Mouse (Mus musculus): Measurements from ENCODE around the gene Micall1.

Micall1 gene

DNA sequence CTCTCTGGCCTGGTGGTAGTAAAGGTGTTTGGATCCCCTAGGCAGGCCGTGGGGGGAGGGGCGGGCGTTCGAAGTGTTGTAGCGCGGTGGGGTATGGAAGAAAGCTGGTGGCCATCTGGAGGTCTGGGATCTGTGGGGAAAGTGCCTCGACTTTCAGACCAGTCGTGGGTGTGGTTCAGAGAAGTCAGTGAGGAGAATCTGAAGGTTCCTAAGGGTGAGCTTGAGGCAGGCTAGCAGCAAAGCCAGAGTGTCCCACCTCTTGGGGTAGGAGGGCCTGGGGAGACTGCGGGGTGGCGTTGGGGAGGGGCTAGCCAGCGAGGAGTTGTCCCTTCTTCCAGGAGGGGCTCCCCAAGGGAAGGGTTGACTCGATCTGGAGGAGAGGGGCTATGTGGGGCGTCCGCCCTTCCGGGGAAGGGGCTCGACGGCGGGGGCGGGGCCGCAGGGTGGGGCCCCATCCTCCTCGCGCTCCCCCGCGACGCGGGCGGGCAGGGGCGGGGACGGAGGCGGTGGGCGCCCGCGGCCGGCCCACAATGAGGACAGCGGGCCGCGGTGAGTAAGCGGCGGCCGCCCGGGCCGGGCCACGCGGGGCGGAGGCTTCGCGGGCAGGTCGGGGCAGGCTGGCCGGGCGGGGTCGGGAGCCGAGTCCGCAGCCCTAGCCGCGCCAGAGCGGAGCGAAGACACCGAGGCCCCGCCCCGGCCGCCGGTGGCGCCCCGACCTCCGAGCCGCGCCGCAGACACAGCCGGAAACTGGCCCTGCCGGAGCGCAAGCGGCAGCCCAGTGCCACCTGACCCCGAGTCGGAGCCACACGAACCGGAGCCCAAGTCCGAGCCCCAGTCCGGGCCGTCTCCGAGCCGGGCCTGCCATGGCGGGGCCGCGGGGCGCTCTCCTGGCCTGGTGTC is at the start of gene Micall1:
TSS of gene Micall1 (plus strand) at position 478 of the 900 bp plus-strand sequence.
- DNase-seq (ENCODE audit: low read depth, low spot score): peak; percentile 79

DNA sequence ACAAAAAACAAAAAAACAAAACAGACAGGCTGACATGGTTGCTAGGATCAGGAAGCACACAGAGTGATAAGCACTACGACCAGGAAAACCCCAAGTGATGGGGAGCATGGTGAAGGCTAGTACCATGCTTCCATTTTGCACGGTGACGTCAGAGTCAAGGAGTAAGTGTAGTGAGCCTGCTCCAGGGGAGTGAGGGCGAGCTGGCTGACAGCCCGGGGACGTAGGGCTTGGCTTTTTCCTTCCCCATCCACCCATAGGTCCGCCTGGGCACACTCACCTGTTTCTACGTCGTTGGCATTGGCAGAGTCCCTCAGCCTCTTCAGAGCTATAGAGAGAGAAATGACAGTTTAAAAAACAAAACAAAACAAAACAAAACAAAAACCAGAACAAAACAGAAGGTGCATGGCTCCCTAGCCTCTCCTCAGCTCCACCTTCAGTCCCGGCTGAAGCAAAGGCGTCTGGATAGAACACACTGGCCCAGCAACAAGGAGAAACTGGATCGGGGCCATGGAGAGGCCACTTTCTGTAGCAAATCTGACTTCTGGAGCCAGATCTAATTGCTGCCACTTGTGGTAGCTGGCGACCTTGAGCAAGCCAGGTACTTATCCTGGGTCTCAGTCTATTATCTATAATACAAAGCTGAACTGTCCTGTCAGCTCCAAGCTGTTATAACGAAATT is 47.7 kb upstream of the Micall1 start:
- no peak for DNase-seq (ENCODE audit: low read depth, low spot score)

DNA sequence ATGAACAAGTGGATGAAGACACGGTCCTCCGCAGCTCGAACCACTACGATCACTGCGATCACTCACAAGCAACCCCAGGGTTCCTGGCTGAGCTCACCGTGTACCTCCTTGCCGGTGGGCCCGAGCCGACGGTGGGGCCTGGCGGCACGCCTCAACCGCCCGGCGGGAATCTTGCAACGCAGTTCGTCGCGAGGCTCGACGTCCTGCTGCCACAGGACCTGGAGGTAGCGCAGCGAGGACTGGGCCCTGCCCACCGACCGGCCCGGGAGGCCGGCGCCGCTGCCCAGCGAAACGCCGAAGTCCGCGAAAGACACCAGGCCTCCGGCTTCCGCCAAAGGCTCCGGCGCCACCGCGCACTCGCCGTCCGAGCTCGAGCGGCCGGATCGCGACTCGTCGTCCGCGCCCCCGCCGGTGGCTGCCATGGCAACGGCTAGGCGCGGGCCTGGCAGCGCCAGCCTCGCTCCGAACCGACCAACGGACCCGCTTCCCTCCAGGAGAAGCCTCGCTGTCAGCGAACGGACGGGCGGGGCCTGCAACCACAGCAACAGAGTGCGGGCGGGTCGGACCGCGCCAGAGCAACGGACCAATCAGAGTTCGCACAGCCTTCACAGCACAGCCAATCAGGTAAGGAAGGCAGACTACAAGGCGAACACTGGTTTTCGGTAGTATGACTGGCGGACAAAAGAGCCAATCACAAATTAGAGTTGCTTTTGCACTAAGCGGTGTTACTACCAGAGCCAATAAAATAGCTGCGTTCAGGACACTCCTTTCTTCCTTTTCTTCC is 46.1 kb upstream of the Micall1 start, which contains the start of gene Ankrd54:
TSS of gene Ankrd54 (minus strand) at position 518 of the 784 bp plus-strand sequence.
- peak; percentile 100 for DNase-seq (ENCODE audit: low read depth, low spot score)

DNA sequence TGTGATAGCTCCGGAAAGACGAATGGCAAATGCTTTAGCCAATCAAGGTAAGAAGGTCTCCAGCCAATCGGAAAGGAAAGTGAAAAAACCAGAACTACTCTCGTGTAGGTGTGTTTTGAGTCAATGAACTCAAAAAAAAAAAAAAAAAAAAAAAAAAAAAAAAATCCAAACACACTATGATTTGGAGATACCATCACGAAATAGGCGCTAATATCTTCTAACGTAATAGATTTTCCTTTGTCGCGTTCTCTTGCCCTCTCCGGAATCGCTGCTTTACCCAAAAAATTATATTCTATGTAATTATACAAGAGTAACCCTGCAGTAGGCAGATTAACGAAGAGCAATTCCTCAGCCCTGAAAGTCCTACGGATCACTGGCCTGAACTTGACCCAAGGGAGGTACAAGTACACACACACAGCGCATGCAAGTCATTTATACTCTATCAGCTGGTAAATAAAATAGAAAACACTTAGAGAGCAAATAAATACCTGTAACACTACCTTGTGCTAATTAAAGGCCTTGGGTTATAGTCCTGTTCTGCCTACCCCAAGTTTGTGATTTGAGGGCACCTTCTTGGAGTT is 45.4 kb upstream of the Micall1 start:
- no peak for DNase-seq (ENCODE audit: low read depth, low spot score)

GRCm38 (mm10) chr15:79065086-79065770 is 43.5 kb upstream of the Micall1 start:
- DNase-seq (ENCODE audit: low read depth, low spot score): no peak

- DNase-seq (ENCODE audit: low read depth, low spot score): no peak
Observed at GRCm38 (mm10) chr15:79066276-79066675, 42.4 kb upstream of the Micall1 start.

- DNase-seq (ENCODE audit: low read depth, low spot score): no peak
Observed at GRCm38 (mm10) chr15:79067631-79068030, 41.1 kb upstream of the Micall1 start.

DNA sequence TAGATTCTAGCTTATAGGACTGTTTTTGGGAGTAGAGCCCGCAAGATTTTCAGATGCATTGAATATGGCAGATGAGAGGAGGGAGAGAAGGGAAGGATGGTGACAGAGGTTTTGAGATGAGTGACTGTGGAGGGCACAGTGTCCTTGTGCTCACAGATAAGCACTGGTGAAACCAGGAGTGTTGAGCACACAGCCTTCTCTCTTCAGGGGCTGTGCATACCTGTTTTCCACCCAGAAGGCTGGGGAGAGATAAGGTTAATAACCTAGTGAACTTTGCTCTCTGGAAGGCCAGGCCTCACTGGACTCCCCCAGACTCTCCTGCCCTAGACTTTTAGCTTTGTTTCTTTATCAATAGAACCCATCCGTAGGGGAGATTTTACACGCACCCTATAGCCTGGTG is 40.3 kb upstream of the Micall1 start:
- DNase-seq (ENCODE audit: low read depth, low spot score): no peak

- peak; percentile 57 for DNase-seq (ENCODE audit: low read depth, low spot score)
Observed at GRCm38 (mm10) chr15:79071117-79072039, 37.3 kb upstream of the Micall1 start.

- no peak for DNase-seq (ENCODE audit: low read depth, low spot score)
Observed at GRCm38 (mm10) chr15:79073752-79074151, 34.9 kb upstream of the Micall1 start.

- no peak for DNase-seq (ENCODE audit: low read depth, low spot score)
Observed at GRCm38 (mm10) chr15:79074446-79074845, 34.3 kb upstream of the Micall1 start.

GRCm38 (mm10) chr15:79074913-79075532 is 33.7 kb upstream of the Micall1 start, which contains the start of gene Eif3l:
Gene Eif3l, plus strand, starts transcription at chr15:79075179.
- peak; percentile 95 for DNase-seq (ENCODE audit: low read depth, low spot score)

DNA sequence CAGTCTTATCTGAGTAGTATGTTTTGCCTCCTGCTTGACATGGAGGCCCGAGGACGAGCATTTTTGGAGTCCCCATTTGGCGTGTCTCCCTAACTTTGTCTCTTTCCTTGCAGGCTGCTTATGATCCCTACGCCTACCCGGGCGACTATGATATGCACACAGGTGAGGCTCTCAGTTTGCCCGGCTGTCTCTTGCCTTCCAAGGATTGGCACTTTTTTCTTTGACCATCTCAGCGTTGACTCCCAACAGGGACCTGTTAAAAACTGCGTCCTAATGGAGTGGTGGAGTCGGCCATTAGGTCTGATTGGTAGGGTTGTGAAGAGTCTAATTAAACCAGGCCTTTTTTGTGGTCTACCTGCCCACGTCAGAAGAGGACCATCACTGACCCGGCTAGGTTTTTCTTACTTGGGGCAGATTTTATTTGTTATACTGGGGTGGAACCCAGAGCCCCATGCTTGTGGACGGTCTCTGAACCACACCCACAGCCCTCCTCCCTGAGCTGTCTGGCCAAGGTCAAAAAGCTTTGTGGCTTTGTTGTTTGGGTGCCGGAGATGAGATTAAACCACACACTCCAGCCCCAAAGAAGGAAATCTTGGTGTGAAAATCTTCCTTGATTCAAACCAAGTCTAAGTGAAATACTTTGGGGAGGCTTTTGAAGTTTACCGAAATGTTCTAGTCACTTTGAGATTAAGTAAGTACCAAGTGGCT is 32.9 kb upstream of the Micall1 start:
- DNase-seq (ENCODE audit: low read depth, low spot score): no peak

- no peak for DNase-seq (ENCODE audit: low read depth, low spot score)
Observed at GRCm38 (mm10) chr15:79079567-79079966, 29.1 kb upstream of the Micall1 start.

- DNase-seq (ENCODE audit: low read depth, low spot score): peak; percentile 51
Observed at GRCm38 (mm10) chr15:79092284-79092683, 16.4 kb upstream of the Micall1 start.

DNA sequence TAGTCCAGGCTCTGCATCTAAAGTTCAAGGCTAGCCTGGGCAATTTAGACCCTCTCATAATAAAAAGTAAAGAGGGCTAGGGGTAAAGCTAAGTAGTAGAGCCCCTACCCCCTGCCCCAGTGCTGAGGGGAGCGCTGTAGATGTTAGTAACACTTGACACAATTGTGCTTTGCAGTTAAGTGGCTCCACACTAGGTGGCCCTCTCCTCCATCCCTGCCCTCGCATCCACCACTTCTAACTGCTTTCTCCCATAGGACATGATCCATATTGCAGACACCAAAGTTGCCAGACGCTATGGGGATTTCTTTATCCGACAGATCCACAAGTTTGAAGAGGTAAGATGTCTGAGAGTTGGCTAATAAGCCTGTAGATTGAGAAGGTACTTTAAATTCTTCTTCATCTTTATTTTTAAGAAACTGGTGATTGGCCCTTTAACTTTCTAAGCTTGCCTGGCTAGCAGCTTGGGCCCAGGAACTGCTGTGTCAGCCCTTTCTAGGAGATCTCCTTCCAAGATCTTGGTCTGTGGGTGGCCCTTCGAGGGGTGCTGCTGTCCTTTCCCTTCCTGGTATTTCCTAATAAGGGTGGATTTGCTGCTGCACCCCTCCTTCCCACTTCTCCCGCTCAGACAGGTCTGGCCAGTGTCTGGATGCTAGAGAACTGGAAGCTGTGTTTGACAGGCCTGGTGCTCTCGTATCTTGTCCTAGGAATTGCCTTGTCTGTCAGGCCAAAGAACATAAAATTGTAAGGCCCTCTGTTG is 15.4 kb upstream of the Micall1 start:
- peak; percentile 75 for DNase-seq (ENCODE audit: low read depth, low spot score)

DNA sequence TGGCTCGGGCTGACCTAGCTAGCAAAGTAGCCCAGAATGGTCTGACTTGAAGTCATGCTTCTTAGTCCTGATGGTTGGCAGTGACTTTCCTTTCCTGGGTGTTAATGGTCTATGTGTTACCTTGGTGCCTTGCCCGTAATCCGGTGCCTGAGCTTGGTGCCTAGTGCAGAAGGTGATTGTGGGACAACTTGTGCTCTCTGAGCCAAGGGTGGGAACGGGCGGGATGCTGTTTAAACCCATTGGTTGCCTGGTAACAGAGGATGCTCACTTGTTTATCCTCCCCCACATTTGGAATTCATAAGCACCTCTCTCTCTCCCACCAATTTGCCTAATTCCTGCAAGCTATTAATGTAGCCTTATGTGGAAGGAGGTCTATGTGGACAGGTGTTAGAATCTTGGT is 13.2 kb upstream of the Micall1 start:
- DNase-seq (ENCODE audit: low read depth, low spot score): peak; percentile 37

DNA sequence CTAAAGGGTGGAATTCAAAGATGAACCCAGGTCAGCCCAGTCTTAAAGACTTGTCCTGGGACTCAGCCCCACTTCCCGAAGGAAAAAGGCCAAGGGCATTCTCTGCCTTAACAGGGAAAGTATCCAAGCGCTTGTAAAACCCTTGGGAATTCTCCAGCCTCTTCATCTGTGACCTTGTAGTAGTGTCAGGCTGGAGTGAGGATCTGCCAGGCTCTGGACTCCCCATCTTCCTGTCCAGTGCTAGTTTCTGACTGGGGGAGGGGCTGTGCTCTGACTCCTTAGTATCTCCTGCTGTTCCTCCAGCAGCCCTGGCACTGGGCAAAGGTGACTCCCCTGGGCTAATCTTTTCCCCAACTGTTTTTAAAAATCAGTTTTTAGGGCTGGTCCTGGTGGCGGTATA is 12.1 kb upstream of the Micall1 start:
- DNase-seq (ENCODE audit: low read depth, low spot score): no peak
